Mouse (Mus musculus) right cerebral cortex, adult 2 months (tissue): Measurements from ENCODE around the gene Zscan12.
"Not testable (repeated sequence)": the region's sequence is repeated elsewhere in the genome, so short reads cannot be mapped to it uniquely, and the experiment has no call there.

Experiments
- DNase-seq, 2 experiments: peaks; one replicate each; pipeline ENCODE4 v3.0.0; 2021 to 2022; ENCODE audit warnings: low spot score in 2 of 2

Gene Zscan12

DNA sequence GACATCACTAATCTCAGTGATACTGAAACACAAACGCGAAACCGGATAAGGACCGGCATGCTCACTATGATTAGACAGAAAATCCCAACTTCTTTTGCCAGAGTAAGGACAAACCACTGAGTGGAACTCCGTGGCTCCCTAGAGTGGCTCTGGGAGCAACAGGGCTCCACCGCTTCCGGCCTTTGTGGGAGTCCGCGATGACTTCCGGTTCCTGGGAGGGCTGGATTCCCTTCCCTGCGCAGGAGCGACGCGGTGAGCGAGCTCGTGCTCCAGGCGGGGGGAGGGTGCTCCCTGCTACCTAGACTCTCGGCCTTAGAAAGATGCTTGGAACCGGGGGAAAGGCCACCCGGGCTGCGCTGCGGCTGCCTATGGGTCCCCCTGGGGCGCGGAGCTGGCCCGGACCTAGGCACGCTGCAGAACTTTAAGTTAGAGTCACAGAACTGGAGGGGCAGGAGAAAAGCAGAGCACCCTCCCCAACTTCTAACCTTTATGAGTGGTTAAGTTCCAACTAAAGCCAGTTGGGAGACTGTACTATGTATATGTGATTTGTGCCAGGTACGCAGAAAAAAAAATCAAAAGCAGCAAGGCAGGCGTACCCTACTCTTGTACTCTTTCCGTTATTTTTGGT lies at the start of gene Zscan12:
Gene Zscan12 (plus strand): TSS at position 200 of the 628 bp plus-strand sequence.
- peak; percentile 91 to 93 for DNase-seq

- no peak for DNase-seq
Measured at GRCm38 (mm10) chr13:21312854-21313253, 49.8 kb upstream of the Zscan12 start.

DNA sequence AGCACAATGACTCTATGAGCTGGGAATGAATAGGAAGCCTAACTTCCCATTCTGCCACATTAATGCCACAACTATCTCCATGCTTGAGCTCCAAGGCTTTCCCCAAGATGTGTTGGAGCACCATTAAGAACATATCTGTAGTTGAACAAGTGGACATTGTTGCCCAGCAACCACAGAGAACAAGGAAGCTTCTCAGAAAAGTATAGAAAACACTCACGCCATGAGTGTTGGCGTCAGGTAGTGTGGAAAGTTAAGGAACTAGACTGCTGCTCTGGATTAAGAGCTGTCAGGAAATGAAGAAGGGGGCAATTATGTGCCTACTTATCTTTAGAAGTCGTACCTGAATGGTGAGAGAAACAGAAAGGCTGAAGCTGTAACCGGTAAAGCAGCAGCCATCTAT lies 48.7 kb upstream of the Zscan12 start:
- DNase-seq = no peak

- no peak for DNase-seq
Measured at GRCm38 (mm10) chr13:21320262-21320661, 42.4 kb upstream of the Zscan12 start.

- DNase-seq = peak; percentile 50 to 53
Measured at GRCm38 (mm10) chr13:21321890-21322494, 40.6 kb upstream of the Zscan12 start.

DNA sequence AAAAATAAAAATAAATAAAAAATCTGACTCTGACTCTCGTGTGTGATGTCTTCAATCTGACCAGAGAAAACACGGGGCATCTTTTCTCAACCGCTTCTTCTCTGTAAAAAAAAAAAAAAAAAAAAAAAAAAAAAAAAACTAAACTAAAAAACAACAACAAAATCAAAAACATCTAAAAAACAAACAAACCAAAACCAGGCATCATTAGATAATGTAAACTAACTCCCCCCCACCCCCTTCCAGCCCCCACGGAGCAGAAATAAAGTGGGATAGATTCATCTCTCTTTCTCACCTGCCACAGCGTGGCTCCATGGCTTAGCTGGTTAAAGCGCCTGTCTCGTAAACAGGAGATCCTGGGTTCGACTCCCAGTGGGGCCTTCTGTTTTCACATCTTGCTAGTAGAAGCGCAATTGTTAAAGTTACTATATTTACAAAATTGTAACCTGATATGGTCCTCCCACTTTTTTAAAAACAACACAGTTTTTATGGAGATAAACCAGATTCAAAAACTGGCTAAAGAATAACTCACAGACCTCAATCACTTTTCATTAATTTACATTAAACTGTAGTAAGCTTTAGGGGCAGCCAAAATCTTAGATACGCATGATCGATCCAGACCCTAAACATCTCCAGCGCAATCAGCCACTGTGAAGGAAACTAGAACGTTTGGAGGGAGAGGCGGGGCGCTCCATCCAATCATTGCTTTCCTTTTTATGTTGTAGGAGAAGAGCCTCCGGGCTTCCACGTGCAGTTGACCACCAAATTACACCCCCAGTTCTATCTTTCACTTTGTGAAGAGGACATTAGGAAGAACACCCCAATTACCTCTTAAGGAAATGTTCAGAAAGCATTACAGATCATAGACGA lies 39.9 kb upstream of the Zscan12 start:
- peak; percentile 80 to 89 for DNase-seq

DNA sequence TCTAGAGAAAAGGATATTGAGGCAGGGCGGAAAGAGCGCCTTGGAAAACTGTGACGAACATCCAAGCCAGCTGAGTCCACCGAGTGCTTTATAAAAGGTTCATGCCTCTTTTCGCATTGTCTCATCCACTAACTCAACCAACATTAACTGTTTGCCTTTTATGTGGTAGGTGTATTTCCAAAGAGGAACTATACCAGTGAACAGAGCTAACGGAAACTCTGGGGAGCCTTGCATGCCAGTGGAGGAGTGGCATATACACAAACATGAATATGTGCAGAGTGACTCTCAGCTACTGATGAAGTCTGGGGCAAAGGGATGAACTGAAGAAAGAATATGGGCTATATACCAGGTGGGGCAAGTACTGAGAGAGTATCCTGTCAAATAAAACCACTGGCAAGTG lies 39.2 kb upstream of the Zscan12 start:
- peak in 1 of 2 experiments; percentile 13 for DNase-seq

DNA sequence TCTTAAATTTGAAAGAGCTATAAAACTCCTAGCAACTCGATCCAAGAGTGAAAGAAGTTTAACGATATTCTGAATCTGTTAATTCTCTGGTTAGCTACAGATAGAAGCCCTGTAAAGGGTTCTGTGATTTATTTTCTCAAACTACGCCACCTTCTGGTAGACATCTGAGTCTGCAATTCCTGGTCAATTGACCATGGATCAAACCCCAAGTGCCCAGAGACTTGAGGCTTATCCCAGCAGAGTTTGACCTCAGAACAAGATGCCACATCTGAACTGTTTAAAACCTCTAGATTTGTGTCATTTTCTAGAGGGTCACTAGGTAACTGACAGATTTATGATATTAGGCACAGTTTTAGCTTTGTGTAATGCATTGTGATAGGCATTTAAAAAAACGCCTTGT lies 36.4 kb upstream of the Zscan12 start:
- no peak for DNase-seq

- peak; percentile 89 to 90 for DNase-seq
Measured at GRCm38 (mm10) chr13:21326657-21327211, 35.9 kb upstream of the Zscan12 start.

DNA sequence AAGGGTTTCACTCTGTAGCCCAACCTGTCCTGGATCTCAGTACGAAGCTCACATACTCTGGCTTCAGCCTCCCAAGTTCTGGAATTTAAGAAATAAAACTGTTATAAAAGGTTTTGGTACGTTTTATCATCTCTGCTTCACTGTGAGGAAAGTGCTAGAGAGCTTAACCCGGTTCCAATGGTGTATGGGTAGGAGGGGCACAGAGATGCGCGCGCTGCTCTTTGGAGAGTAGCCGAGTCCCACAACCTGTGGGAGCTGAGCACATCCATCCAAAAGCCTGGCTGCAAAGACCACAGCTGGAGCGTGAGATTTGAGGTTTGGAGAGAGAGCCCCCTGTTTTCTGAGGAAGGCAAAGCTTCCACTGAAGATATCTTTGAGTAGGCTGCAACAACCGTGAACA lies 35.2 kb upstream of the Zscan12 start:
- peak; percentile 15 to 20 for DNase-seq

- DNase-seq = no peak
Measured at GRCm38 (mm10) chr13:21346610-21347009, 16.0 kb upstream of the Zscan12 start, which contains the start of gene Olfr1367. Gene Olfr1367 (plus strand): TSS chr13:21346910.

GRCm38 (mm10) chr13:21350593-21350992 lies 12.0 kb upstream of the Zscan12 start:
- no peak for DNase-seq

DNA sequence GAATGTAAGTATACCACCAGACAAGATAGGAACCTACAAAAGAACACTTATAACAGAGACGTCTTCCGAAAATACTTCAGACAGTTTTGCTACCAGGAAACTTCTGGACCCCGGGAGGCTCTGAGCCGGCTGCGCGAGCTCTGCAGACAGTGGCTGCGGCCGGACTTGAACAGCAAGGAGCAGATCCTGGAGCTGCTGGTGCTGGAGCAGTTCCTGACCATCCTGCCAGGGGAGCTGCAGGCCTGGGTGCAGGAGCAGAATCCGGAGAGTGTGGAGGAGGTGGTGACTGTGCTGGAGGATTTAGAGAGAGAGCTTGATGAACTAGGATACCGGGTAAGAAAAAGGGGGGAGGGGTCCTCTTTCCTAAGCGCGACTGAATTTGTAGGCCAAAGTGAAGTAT lies 1.1 kb downstream of the Zscan12 start:
- DNase-seq = no peak

- no peak for DNase-seq
Measured at GRCm38 (mm10) chr13:21366635-21367034, 4.0 kb downstream of the Zscan12 start.

GRCm38 (mm10) chr13:21372700-21373099 lies 10.1 kb downstream of the Zscan12 start:
- DNase-seq = no peak

GRCm38 (mm10) chr13:21377773-21378172 lies 15.2 kb downstream of the Zscan12 start:
- no peak for DNase-seq

GRCm38 (mm10) chr13:21395211-21395610 lies 32.6 kb downstream of the Zscan12 start:
- no peak for DNase-seq

- no peak for DNase-seq
Measured at GRCm38 (mm10) chr13:21395623-21396022, 33.0 kb downstream of the Zscan12 start.

DNA sequence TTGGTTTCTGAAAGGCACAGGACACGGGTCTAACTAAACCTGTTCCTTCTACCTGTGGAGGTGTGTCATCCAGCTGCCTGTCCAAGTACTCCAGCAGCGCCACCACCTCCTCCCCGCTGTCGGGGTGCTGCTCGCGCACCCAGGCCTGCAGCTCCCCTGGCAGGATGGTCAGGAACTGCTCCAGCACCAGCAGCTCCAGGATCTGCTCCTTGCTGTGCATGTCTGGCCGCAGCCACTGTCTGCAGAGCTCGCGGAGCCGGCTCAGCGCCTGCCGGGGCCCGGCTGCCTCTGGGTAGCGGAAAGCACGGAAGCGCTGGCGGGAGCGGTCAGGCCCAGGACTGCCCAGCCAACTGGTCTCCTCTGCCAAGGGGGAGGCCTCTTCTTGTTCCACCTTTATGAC lies 33.4 kb downstream of the Zscan12 start:
- DNase-seq = not testable (repeated sequence)

DNA sequence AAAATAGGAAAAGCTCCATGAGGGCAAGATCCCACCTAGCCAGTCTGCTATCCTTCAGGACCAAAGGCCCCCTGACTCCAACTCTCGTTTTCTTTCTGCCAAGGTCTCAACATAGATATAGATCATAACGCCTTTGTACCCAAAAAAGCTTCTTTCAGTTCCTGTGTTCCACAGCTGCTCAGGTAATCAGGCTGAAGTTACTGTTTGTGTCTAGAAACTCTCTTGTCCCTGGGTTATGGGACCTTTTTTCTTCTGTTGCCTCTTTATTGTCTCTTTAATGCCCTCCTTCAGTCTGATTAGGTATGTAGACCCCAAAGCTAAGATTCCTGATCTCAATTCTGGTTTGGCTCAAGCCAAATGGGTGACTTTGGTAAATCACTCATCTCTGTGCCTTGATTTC lies 34.9 kb downstream of the Zscan12 start:
- no peak for DNase-seq

GRCm38 (mm10) chr13:21401166-21401565 lies 38.5 kb downstream of the Zscan12 start:
- no peak for DNase-seq

DNA sequence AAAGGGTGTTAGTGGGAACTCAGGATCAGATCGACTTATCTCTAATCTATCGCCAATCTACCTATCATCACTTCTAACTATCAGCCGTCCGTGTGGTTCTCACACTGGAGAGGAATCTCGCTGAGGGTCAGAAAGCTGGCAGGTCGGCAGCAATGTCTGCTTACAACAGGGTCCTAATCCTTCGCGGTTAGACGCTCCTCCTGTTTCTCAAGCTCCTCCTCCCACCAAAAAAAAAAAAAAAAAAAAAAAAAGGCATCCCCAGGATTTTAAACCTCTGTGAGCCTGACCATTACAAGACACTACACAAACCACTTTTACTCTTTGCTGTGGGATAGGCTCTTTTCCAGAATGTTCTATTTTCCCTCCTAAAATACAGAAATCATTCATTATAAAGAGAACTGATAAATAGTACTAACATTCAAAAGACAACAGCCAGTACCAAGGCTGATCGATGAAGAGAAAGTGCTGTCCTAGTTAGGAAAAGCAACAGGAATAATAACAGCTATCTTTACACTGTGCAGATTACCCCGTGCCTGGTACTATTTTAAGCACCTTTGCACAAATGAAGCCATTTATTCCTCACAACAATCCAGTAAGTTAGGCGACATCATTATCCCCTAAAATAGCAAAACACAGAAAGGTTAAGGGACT lies 39.1 kb downstream of the Zscan12 start:
- no peak for DNase-seq
